Mouse (Mus musculus) MEL (cell line): ENCODE data around the gene Fars2. TPM values are rescaled to one million over a fixed set of nuclear protein-coding genes. Genes with fewer than 3 reads are reported as not detected.
"Not testable (repeated sequence)": the region's sequence is repeated elsewhere in the genome, so short reads cannot be mapped to it uniquely, and the experiment has no call there.

Source experiments
- DNase-seq: peaks from one replicate; pipeline ENCODE4 v3.0.0; 2011; ENCODE audit warnings: low read depth, low spot score
- H3K27ac ChIP-seq: 2 replicates; pipeline ENCODE4 v1.5.1; 2012; ENCODE audit warnings: low read depth, mild to moderate bottlenecking, control low read depth, low read length, moderate library complexity; ENCODE audit not compliant: control insufficient read depth
- H3K27me3 ChIP-seq, 2 experiments: fragments of 150-350 bp in 1 of 2; sonication (generic) in 1 of 2; 2 replicates each; pipeline ENCODE4 v1.6.1; 2012; ENCODE audit warnings: low read length in 2 of 2, mild to moderate bottlenecking in 2 of 2, improper control_type of control experiment in 1 of 2, moderate library complexity in 1 of 2; ENCODE audit not compliant: insufficient read depth in 2 of 2, control insufficient read depth in 1 of 2
- H3K36me3 ChIP-seq, 2 experiments: 2 replicates each; pipeline ENCODE4 v1.6.1; 2012 to 2014; ENCODE audit warnings: low read length in 2 of 2, improper control_type of control experiment in 1 of 2, inconsistent platforms in 1 of 2, mild to moderate bottlenecking in 1 of 2; ENCODE audit not compliant: insufficient read depth in 2 of 2, control insufficient read depth in 1 of 2
- H3K4me1 ChIP-seq, 2 experiments: fragments of 150-350 bp in 1 of 2; sonication (generic) in 1 of 2; 2 replicates each; pipeline ENCODE4 v1.6.1; 2012; ENCODE audit warnings: low read length in 2 of 2, improper control_type of control experiment in 1 of 2, mild to moderate bottlenecking in 1 of 2; ENCODE audit not compliant: insufficient read depth in 2 of 2, control insufficient read depth in 1 of 2
- H3K4me3 ChIP-seq, 2 experiments: fragments of 150-350 bp in 1 of 2; sonication (generic) in 1 of 2; 2 replicates each; pipeline ENCODE4 v1.5.1; 2012; ENCODE audit warnings: low read depth in 2 of 2, low read length in 2 of 2, mild to moderate bottlenecking in 2 of 2, moderate library complexity in 2 of 2, control low read depth in 1 of 2, improper control_type of control experiment in 1 of 2; ENCODE audit not compliant: control insufficient read depth in 1 of 2, insufficient read depth in 1 of 2
- H3K79me2 ChIP-seq: 2 replicates; pipeline ENCODE4 v1.6.1; 2012; ENCODE audit warnings: mild to moderate bottlenecking, low read length, moderate library complexity; ENCODE audit not compliant: control insufficient read depth, poor library complexity, insufficient read depth
- H3K9ac ChIP-seq: 2 replicates; pipeline ENCODE4 v1.6.1; 2012; ENCODE audit warnings: low read depth, mild to moderate bottlenecking, control low read depth, low read length, moderate library complexity; ENCODE audit not compliant: control insufficient read depth, poor library complexity, severe bottlenecking
- H3K9me3 ChIP-seq: fragments of 150-350 bp; sonication (generic); replicated peaks from 2 replicates; pipeline ENCODE4 v1.6.1; 2012; ENCODE audit warnings: mild to moderate bottlenecking, low read length, improper control_type of control experiment, moderate library complexity; ENCODE audit not compliant: insufficient read depth
- CHD1 ChIP-seq: IDR thresholded peaks from 2 replicates; pipeline ENCODE4 v1.6.1; 2012; ENCODE audit warnings: low read depth, mild to moderate bottlenecking, inconsistent platforms, low read length, improper control_type of control experiment
- CHD2 ChIP-seq: IDR thresholded peaks from 2 replicates; pipeline ENCODE4 v1.6.1; 2011; ENCODE audit warnings: low read length, improper control_type of control experiment
- GABPA ChIP-seq: IDR thresholded peaks from 2 replicates; pipeline ENCODE4 v1.6.1; 2012; ENCODE audit warnings: low read depth, mild to moderate bottlenecking, inconsistent platforms, low read length, improper control_type of control experiment, moderate library complexity
- MAFK ChIP-seq: IDR thresholded peaks from 2 replicates; pipeline ENCODE4 v1.6.1; 2011; ENCODE audit warnings: low read depth, mild to moderate bottlenecking, low read length, improper control_type of control experiment, borderline replicate concordance
- MYB ChIP-seq: IDR thresholded peaks from 2 replicates; pipeline ENCODE4 v1.6.1; 2011; ENCODE audit warnings: mild to moderate bottlenecking, low read depth, low read length, improper control_type of control experiment
- POLR2AphosphoS5 ChIP-seq: IDR thresholded peaks from 2 replicates; pipeline ENCODE4 v1.6.1; 2012; ENCODE audit warnings: low read depth, borderline replicate concordance, mild to moderate bottlenecking, inconsistent platforms, low read length, moderate library complexity, mixed read lengths
- SIN3A ChIP-seq: IDR thresholded peaks from 2 replicates; pipeline ENCODE4 v1.6.1; 2012; ENCODE audit warnings: low read length, improper control_type of control experiment, inconsistent platforms
- USF1 ChIP-seq: IDR thresholded peaks from 2 replicates; pipeline ENCODE4 v1.6.1; 2014; ENCODE audit warnings: low read depth, mild to moderate bottlenecking, inconsistent platforms, low read length, improper control_type of control experiment, moderate library complexity
- USF2 ChIP-seq, 2 experiments: IDR thresholded peaks; 2 replicates each; pipeline ENCODE4 v1.6.1; 2011 to 2012; ENCODE audit warnings: improper control_type of control experiment in 2 of 2, low read length in 2 of 2, borderline replicate concordance in 1 of 2, inconsistent platforms in 1 of 2, low read depth in 1 of 2, mild to moderate bottlenecking in 1 of 2; ENCODE audit not compliant: insufficient read depth in 1 of 2
- ZC3H11A ChIP-seq: IDR thresholded peaks from 2 replicates; pipeline ENCODE4 v1.6.1; 2012; ENCODE audit warnings: low read depth, mild to moderate bottlenecking, inconsistent platforms, low read length, improper control_type of control experiment
- ZKSCAN1 ChIP-seq: IDR thresholded peaks from 2 replicates; pipeline ENCODE4 v1.6.1; 2012; ENCODE audit warnings: low read depth, mild to moderate bottlenecking, inconsistent platforms, low read length, improper control_type of control experiment, moderate library complexity
- ZMIZ1 ChIP-seq: IDR thresholded peaks from 2 replicates; pipeline ENCODE4 v1.6.1; 2012; ENCODE audit warnings: low read depth, mild to moderate bottlenecking, inconsistent platforms, low read length, improper control_type of control experiment, moderate library complexity
- polyA plus RNA-seq, 2 experiments: library from polyadenylated mRNA; stranded (reverse) in 1 of 2; unstranded in 1 of 2; fragments of >175 nt in 1 of 2; fragments of >200 nt in 1 of 2; gene quantifications; 2 replicates each; pipeline versions ENCODE4 v1.2.1 to v1.2.4; 2012; ENCODE audit warnings: low replicate concordance in 2 of 2, low read depth in 1 of 2; ENCODE audit not compliant: insufficient read length in 2 of 2, insufficient read depth in 1 of 2, missing spikeins in 1 of 2
- total RNA-seq: library from RNA; depleted of rRNA; stranded (reverse); fragments of 300-350 nt; gene quantifications from 2 replicates; pipeline ENCODE4 v1.2.3, GENCODE M21; 2012

Gene Fars2
- total and polyA plus RNA-seq, 3 experiments = 32.6 to 39.2 TPM; not detected in 1

DNA sequence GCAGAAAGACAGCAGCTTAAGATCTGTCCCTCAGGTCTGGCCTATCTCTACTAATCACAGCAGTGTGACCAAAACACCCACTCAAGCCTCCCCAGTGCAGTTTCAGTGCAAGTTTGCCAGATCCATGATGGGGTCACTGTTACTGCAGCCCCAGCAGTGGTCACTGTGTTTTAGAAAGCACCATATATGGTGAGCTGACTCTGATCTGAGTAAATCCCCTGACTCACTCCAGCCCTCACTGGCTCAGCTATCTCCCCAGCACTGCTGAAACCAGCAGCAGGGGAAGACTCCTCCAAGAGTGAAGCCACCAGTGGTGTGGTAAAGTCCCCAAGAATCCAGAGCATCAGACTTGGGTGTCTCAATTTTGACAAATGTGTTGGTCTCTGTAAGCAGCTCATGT lies 346.5 kb downstream of the Fars2 start:
- no peaks in the 10 kb centered on the region for H3K79me2 ChIP-seq
- H3K9me3 ChIP-seq = no peaks in the 10 kb centered on the region
- no peak overlapping the region for H3K4me3 ChIP-seq
- no peak for DNase-seq
- no peak for TF ChIP-seq GABPA
- no peak for TF ChIP-seq ZMIZ1
- TF ChIP-seq CHD1 = no peak
- no peak for TF ChIP-seq ZKSCAN1
- no peak for TF ChIP-seq MAFK
- TF ChIP-seq, all 39 proteins: peak for 0
- H3K36me3 ChIP-seq = no peaks in the 10 kb centered on the region
- no peaks in the 10 kb centered on the region for H3K4me1 ChIP-seq
- H3K27ac ChIP-seq = no peak overlapping the region
- H3K27me3 ChIP-seq = no peaks in the 10 kb centered on the region
- H3K9ac ChIP-seq = no peak overlapping the region

DNA sequence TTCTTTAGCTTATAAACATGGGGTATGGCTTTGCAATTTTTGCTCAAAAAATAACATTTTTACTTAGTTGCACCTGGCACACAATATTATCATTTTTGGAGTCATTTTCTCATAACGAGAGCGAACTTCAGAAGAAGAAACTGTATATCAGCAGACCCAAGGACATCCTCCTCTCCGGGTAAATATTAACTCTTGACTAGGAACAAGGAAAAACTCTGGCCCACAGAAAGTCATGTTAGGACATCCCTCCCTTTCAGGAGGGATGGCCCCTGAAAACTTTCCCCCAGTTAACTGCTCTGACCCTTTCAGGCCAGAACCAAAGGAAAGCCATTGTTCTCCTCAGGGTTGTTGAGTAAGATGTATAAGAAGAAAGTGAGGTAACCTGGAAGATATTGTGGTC lies 348.9 kb downstream of the Fars2 start:
- not testable (repeated sequence) for H3K27ac ChIP-seq, H3K4me1 ChIP-seq, H3K4me3 ChIP-seq, H3K27me3 ChIP-seq, H3K36me3 ChIP-seq, H3K9me3 ChIP-seq, H3K79me2 ChIP-seq, H3K9ac ChIP-seq, DNase-seq

DNA sequence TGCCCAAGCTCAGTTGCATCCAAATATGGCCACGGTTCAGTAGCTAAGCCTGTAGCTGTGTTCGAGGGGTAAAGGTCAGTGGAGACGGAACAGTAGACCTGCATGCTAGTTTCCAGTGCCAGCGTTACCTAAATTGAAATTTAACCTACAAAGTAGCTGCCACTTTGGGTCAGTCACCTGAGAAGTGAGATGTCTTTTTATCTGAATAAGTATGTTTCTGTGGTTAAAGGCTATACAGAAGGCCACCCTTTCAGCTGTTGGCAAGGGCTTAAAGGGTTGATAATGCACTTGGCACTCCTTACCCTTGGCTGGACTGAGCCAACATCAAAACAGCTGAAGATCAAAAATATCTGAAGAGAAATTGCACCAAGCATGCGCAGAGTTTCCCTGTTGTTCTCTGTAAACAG lies 349.3 kb downstream of the Fars2 start:
- no peak overlapping the region for H3K9ac ChIP-seq
- H3K4me3 ChIP-seq = no peak overlapping the region
- no peak overlapping the region for H3K27ac ChIP-seq
- H3K79me2 ChIP-seq = no peaks in the 10 kb centered on the region
- TF ChIP-seq USF2 (IDR thresholded peaks at IDR 0.05; ENCODE audit: borderline replicate concordance in 1 of 2, insufficient read depth in 1 of 2, low read depth in 1 of 2, low read length in 2 of 2) = no peak
- TF ChIP-seq MYB = no peak
- TF ChIP-seq SIN3A = no peak
- TF ChIP-seq USF1 = no peak
- no peak for TF ChIP-seq CHD2
- TF ChIP-seq POLR2AphosphoS5 = no peak
- TF ChIP-seq MAFK = no peak
- no peak for TF ChIP-seq ZC3H11A
- H3K27me3 ChIP-seq = no peaks in the 10 kb centered on the region
- H3K4me1 ChIP-seq = no peaks in the 10 kb centered on the region
- no peaks in the 10 kb centered on the region for H3K9me3 ChIP-seq
- DNase-seq = no peak
- H3K36me3 ChIP-seq = no peaks in the 10 kb centered on the region
